Mouse (Mus musculus): Measurements from ENCODE around the gene Izumo4. TPM values are rescaled to one million over a fixed set of nuclear protein-coding genes. Genes with fewer than 3 reads are reported as not detected.

Izumo4 gene
- polyA plus RNA-seq, 1 experiment = 1.2 TPM

DNA sequence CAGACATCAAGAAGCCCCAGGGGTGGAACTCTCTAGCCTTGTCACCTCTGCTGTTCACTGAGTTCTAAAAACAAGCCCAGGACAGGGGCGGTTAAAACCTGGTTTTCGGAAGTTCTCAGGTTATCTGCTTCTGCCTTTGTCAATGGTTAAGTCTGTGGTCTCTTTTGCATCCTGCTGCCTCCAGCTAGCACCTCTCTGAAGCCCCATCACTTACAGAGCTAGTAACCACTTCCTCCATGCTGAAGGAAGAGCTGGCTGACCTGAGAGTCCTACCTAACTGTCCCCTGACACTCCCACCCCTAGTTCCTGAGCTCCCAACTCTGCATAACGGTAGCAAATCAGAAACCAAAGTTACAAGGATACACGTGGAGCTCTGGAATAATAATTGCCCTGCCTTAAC lies 1.3 kb upstream of the Izumo4 start:
- peaks cover 97% of the 10 kb centered on the region for H3K4me1 ChIP-seq (ENCODE audit: control insufficient read depth)
- H3K4me3 ChIP-seq (replicated peaks) = peak overlapping the region; percentile 75
- H3K9me3 ChIP-seq (ENCODE audit: control insufficient read depth, low read length) = no peaks in the 10 kb centered on the region
- TF ChIP-seq TAL1 (IDR thresholded peaks at IDR 0.05; ENCODE audit: low read length) = no peak
- H3K36me3 ChIP-seq (ENCODE audit: control insufficient read depth) = peaks cover 59% of the 10 kb centered on the region
- no peaks in the 10 kb centered on the region for H3K27me3 ChIP-seq (ENCODE audit: control insufficient read depth)

DNA sequence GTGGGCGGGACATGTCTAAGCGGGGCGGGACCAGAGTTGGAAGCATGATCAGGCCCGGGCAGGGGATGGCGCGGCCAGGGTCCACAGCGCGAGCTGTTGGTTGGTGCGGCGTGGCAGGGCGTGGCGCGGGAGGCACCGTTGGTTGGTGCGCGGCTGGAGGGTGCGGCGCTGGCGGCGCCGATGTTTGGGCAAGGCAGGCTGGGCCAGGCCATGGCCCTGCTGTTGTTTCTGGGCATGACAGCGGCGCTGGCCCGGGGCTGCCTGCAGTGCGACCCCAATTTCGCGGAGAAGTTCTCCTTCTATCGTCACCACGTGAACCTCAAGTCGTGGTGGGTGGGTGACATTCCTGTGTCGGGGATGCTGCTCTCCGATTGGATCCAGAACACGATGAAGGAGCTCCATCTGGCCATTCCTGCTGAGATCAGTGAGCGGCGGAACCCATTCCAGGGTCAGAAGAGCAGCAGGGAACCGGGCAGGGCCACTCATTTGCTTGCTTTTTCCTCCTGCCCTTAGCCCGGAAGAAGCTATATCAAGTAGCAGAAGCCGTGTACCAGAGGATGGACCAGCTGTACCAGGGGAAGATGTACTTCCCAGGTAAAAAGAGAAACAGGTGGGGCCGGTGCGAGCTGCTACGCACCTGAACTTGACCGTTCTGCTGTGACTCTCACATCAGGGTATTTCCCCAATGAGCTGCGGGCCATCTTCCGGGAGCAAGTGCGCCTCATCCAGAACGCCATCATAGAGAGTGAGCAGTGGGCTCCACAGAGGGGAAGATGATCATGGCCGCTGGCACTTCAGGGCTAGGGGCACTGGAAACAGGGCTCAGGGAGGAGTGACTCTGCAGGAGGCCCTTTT lies 779 bp downstream of the Izumo4 start:
- Histone ChIP-seq H3K27me3 (ENCODE audit: control insufficient read depth) (no peaks in the 10 kb centered on the region), H3K36me3 (ENCODE audit: control insufficient read depth) (peaks cover 64% of the 10 kb centered on the region), H3K4me3 (replicated peaks) (peak overlapping the region; percentile 75), H3K4me1 (ENCODE audit: control insufficient read depth) (peaks cover 81% of the 10 kb centered on the region), H3K9me3 (ENCODE audit: control insufficient read depth, low read length) (no peaks in the 10 kb centered on the region)
- TF ChIP-seq GATA1 (IDR thresholded peaks at IDR 0.05; ENCODE audit: low read length) = no peak
- TF ChIP-seq TAL1 (IDR thresholded peaks at IDR 0.05; ENCODE audit: low read length) = no peak

DNA sequence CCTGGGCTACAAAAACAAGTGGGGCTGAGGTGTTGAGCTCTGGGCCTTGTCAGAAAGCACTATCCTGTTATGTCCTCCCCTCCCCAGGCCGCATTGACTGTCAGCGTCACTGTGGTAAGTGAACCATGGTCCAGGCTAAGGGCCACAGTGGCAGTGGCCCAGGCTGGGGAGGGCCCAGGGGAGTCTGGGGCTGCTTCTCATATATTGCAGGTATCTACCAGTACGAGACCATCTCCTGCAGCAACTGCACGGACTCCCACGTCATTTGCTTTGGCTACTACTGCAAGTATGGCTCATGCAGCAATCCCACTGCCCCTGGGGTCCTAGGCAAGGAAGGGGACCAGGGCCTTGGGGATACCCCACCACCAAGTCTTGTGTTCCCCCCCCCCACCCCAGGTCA lies 1.7 kb downstream of the Izumo4 start:
- H3K36me3 ChIP-seq (ENCODE audit: control insufficient read depth) = peaks cover 64% of the 10 kb centered on the region
- H3K4me1 ChIP-seq (ENCODE audit: control insufficient read depth) = peaks cover 72% of the 10 kb centered on the region

DNA sequence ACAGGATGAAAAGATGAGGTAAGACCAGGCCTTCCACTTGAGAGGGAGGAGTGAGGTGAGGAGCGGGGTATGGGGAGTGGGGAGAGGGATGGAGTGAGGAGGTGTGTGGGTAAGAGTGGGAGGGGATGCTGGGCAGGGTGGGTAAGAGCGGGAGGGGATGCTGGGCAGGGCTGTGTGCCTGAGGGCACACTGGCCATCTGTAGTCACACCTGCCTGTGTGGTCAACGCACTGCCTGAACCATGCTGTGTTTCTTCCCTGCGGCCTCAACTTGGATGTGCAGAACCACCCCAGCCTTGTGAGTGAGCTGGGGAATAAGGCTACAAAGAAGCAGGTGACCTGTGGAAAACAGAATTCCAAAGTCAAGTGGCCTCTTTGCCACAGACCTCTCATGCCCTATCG lies 2.4 kb downstream of the Izumo4 start:
- H3K36me3 ChIP-seq (ENCODE audit: control insufficient read depth) = peaks cover 65% of the 10 kb centered on the region
- no peak for TF ChIP-seq TAL1 (IDR thresholded peaks at IDR 0.05; ENCODE audit: low read length)
- TF ChIP-seq GATA1 (IDR thresholded peaks at IDR 0.05; ENCODE audit: low read length) = no peak
- no peaks in the 10 kb centered on the region for H3K9me3 ChIP-seq (ENCODE audit: control insufficient read depth, low read length)
- no peaks in the 10 kb centered on the region for H3K27me3 ChIP-seq (ENCODE audit: control insufficient read depth)
- no peak overlapping the region for H3K4me3 ChIP-seq (replicated peaks)
- peaks cover 64% of the 10 kb centered on the region for H3K4me1 ChIP-seq (ENCODE audit: control insufficient read depth)

More for the DNA sequence above, 1.7 kb downstream of the Izumo4 start:
- H3K9me3 ChIP-seq (ENCODE audit: control insufficient read depth, low read length) = no peaks in the 10 kb centered on the region
- no peaks in the 10 kb centered on the region for H3K27me3 ChIP-seq (ENCODE audit: control insufficient read depth)
- TF ChIP-seq GATA1 (IDR thresholded peaks at IDR 0.05; ENCODE audit: low read length) (no peak), TAL1 (IDR thresholded peaks at IDR 0.05; ENCODE audit: low read length) (no peak)
- H3K4me3 ChIP-seq (replicated peaks) = peak overlapping the region; percentile 75

DNA sequence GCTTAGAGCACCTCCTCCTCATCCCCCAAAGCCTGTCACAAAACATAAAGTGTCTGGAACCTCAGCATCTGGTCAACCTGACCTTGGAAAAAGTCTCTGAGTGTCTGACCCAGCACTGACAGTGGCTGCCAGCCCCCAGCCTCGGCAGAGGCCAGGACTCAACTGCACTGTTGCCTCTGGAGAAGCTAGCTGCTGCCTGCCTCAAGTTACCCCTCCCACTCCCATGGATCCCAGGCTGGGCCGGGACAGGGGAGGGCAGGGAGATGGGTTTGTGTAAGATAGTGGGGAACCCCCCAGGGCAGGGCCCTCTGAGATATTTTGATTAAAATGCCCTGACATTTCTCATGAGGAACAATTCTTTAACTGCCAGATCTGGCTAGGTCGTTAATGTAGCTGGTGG lies 3.0 kb downstream of the Izumo4 start:
- Histone ChIP-seq H3K27me3 (ENCODE audit: control insufficient read depth) (no peaks in the 10 kb centered on the region), H3K4me1 (ENCODE audit: control insufficient read depth) (peaks cover 58% of the 10 kb centered on the region), H3K36me3 (ENCODE audit: control insufficient read depth) (peaks cover 66% of the 10 kb centered on the region), H3K4me3 (replicated peaks) (no peak overlapping the region), H3K9me3 (ENCODE audit: control insufficient read depth, low read length) (no peaks in the 10 kb centered on the region)
- TF ChIP-seq GATA1 (IDR thresholded peaks at IDR 0.05; ENCODE audit: low read length) (no peak), TAL1 (IDR thresholded peaks at IDR 0.05; ENCODE audit: low read length) (no peak)

DNA sequence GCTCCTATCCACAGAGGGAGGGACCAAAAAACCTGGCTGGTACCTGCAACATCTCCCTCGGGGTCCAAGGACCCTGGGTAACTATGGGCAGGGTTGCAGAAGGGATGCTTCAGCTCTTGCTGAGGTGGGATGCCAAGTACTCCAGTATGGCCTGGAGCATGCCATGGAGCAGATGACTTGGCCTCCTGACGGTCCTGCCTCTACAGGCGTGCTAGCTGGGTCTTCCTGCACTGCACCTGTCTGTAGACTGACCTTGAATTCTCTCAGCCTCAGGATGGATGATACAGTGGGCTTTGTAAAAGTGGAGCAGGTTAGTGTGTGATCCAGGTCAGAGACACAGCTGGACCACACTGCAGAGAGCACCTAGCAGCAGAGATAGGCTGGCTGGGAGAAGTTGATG lies 3.5 kb downstream of the Izumo4 start:
- H3K4me1 ChIP-seq (ENCODE audit: control insufficient read depth) = peaks cover 53% of the 10 kb centered on the region
- no peaks in the 10 kb centered on the region for H3K9me3 ChIP-seq (ENCODE audit: control insufficient read depth, low read length)
- H3K36me3 ChIP-seq (ENCODE audit: control insufficient read depth) = peaks cover 70% of the 10 kb centered on the region
- TF ChIP-seq TAL1 (IDR thresholded peaks at IDR 0.05; ENCODE audit: low read length) (no peak), GATA1 (IDR thresholded peaks at IDR 0.05; ENCODE audit: low read length) (no peak)
- H3K4me3 ChIP-seq (replicated peaks) = no peak overlapping the region
- no peaks in the 10 kb centered on the region for H3K27me3 ChIP-seq (ENCODE audit: control insufficient read depth)

DNA sequence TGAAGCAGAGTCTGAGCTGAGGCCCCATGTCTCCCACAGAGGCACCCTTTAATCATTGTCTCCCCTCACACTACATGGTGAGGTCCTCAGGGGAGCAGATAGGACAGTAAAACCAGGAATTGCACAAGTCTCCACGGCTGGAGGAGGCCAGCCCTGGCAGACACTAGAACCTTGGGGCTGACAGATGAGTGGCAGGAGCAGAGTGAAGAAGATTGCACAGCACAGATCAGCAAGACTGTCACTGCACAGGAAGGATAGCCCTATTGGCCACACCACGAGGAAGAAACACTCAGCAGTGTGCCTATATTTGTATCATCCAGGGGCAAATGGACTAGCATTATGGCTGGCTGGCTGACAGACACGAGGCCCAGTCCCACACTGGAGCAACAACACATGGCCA lies 8.8 kb downstream of the Izumo4 start:
- no peaks in the 10 kb centered on the region for H3K27me3 ChIP-seq (ENCODE audit: control insufficient read depth)
- no peaks in the 10 kb centered on the region for H3K9me3 ChIP-seq (ENCODE audit: control insufficient read depth, low read length)
- peaks cover 100% of the 10 kb centered on the region for H3K36me3 ChIP-seq (ENCODE audit: control insufficient read depth)
- H3K4me1 ChIP-seq (ENCODE audit: control insufficient read depth) = peaks cover 2% of the 10 kb centered on the region
- TF ChIP-seq TAL1 (IDR thresholded peaks at IDR 0.05; ENCODE audit: low read length) (no peak), GATA1 (IDR thresholded peaks at IDR 0.05; ENCODE audit: low read length) (no peak)
- no peak overlapping the region for H3K4me3 ChIP-seq (replicated peaks)

DNA sequence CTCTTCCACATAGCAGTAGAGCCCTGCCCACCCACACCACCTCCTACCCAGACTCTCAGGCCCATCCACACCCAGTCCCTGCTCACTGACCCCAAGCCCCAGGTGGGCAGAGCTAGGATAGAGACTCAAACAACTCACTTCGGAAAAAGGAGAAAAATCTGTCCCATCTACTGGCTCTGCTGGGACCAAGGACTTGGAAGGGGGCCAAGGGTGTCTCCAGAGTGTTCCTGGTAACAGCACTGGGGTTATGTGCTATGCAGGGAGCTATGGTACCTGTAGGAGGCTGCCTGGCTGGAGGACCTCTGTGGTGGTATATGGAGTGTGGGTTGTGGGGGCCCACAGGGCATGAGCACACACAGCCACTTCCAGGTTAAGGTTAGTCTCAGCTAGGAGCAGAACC lies 15.3 kb downstream of the Izumo4 start:
- H3K27me3 ChIP-seq (ENCODE audit: control insufficient read depth) = no peaks in the 10 kb centered on the region
- no peak overlapping the region for H3K4me3 ChIP-seq (replicated peaks)
- no peak for TF ChIP-seq GATA1 (IDR thresholded peaks at IDR 0.05; ENCODE audit: low read length)
- TF ChIP-seq TAL1 (IDR thresholded peaks at IDR 0.05; ENCODE audit: low read length) = no peak
- H3K36me3 ChIP-seq (ENCODE audit: control insufficient read depth) = peaks cover 99% of the 10 kb centered on the region
- no peaks in the 10 kb centered on the region for H3K9me3 ChIP-seq (ENCODE audit: control insufficient read depth, low read length)
- H3K4me1 ChIP-seq (ENCODE audit: control insufficient read depth) = peaks cover 9% of the 10 kb centered on the region

DNA sequence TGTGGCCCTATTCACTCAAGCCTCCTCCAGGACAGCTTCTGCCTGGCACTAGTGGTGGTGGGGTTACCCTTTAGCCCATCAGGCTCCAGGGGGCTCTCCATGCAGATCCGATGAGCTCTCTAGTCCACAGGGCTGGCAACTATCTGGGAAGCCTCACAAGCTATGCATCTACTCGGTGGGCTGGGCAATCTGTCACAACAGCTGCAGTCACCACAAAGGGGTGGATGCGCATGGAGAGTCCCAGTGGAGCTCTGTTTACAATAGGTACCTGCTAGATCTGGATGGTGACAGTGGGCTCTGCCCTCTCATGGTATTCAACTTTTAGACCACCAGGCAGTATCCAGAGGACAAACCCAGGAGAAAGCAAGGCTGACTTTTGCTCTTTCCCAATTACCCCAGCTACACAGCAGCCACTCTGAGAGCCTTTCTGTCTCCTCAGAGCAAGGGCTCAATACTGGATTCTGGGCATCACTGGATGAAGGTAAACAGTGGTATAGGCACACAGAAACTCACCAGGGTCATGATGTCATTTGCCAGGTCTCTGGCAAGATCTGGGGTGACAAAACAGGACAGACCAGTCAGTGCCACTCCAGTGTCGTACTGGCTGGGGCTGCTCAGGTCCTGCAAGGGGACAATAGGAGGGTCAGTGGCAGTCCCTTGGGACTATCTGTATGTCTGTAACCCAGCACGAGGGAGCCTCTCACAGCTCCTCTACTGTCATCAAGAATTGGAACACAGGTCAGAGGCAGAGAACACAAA lies 25.6 kb downstream of the Izumo4 start:
- H3K27me3 ChIP-seq (ENCODE audit: control insufficient read depth) = no peaks in the 10 kb centered on the region
- H3K4me1 ChIP-seq (ENCODE audit: control insufficient read depth) = peaks cover 12% of the 10 kb centered on the region
- H3K4me3 ChIP-seq (replicated peaks) = no peak overlapping the region
- TF ChIP-seq TAL1 (IDR thresholded peaks at IDR 0.05; ENCODE audit: low read length) (no peak), GATA1 (IDR thresholded peaks at IDR 0.05; ENCODE audit: low read length) (no peak)
- H3K9me3 ChIP-seq (ENCODE audit: control insufficient read depth, low read length) = no peaks in the 10 kb centered on the region
- H3K36me3 ChIP-seq (ENCODE audit: control insufficient read depth) = peaks cover 98% of the 10 kb centered on the region
